Mouse (Mus musculus) lung, embryonic 16.5 days (tissue): ENCODE results near the gene Cxcl9. TPM values are rescaled to one million over a fixed set of nuclear protein-coding genes. Genes with fewer than 3 reads are reported as not detected.
A peak's percentile ranks its signal among the peaks of the same experiment; 100 is the strongest.

Experiments
- ATAC-seq: fragments of 200-750 bp; cut with Nextera tagmentation; 2 replicates; pipeline ENCODE4 v1.8.0; 2017; ENCODE audit warnings: low read depth, mild to moderate bottlenecking, moderate library complexity
- H3K27ac ChIP-seq: fragments of 300-500 bp; sonication (generic); 2 replicates; pipeline ENCODE4 v1.5.1; 2014; ENCODE audit warnings: mild to moderate bottlenecking, control low read depth, low read length
- H3K27me3 ChIP-seq: fragments of 300-500 bp; sonication (generic); 2 replicates; pipeline ENCODE4 v1.6.1; 2014; ENCODE audit warnings: low read depth, low read length, mixed read lengths; ENCODE audit not compliant: control insufficient read depth, insufficient read depth
- H3K36me3 ChIP-seq: fragments of 300-500 bp; sonication (generic); 2 replicates; pipeline ENCODE4 v1.6.1; 2014; ENCODE audit warnings: low read length; ENCODE audit not compliant: control insufficient read depth, insufficient read depth
- H3K4me1 ChIP-seq: fragments of 300-500 bp; sonication (generic); replicated peaks from 2 replicates; pipeline ENCODE4 v1.6.1; 2014; ENCODE audit warnings: low read length, mixed read lengths; ENCODE audit not compliant: control insufficient read depth, insufficient read depth
- H3K4me2 ChIP-seq: fragments of 300-500 bp; sonication (generic); 2 replicates; pipeline ENCODE4 v1.6.1; 2014; ENCODE audit warnings: low read depth, low read length, control low read depth
- H3K4me3 ChIP-seq: fragments of 300-500 bp; sonication (generic); 2 replicates; pipeline ENCODE4 v1.5.1; 2014; ENCODE audit warnings: mild to moderate bottlenecking, low read length, control low read depth
- H3K9ac ChIP-seq: fragments of 300-500 bp; sonication (generic); 2 replicates; pipeline ENCODE4 v1.6.1; 2014; ENCODE audit warnings: low read length, control low read depth
- H3K9me3 ChIP-seq: fragments of 300-500 bp; sonication (generic); 2 replicates; pipeline ENCODE4 v1.6.1; 2016; ENCODE audit warnings: low read length; ENCODE audit not compliant: control insufficient read depth
- WGBS: fragments of 180-500 bp; shearing (Covaris S2); extraction: QIAGEN DNeasy Blood & Tissue Kit; methylation state at CpG from one replicate; pipeline ENCODE4 v1.1.7; 2014; 5-methylcytosine and 5-hydroxymethylcytosine counted together
- polyA plus RNA-seq: library from polyadenylated mRNA; unstranded; fragments of >200 nt; fragmentation: Nextera tagmentation; extraction: Ambion mirVana; gene quantifications from 2 replicates; pipeline ENCODE4 v1.2.1, GENCODE M21; 2015

The Cxcl9 gene
- polyA plus RNA-seq, 1 experiment from 2014 or later, result not detected

DNA sequence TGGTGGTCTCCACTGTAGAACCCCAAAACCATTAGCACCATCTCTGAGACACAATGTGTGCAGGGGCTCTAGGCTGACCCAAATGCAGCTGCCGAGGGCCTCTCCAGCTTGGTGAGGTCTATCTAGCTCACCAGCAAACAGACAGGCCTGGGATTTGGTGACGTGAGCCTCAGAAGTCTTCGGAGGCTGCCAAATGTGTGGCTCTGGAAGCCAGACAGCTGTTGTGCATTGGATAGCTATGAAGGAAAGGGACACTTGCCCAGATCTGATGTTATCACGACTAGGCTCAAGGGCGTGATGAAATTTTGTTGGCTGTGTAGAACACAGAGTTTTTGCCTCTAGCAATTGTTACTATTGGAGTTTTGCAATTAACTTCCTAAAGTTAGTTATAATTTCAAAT lies 4.6 kb downstream of the Cxcl9 start:
- 38% methylated on average over 5 of the region's 5 CpGs for WGBS
- peak overlapping the region; percentile 79 for H3K27ac ChIP-seq

DNA sequence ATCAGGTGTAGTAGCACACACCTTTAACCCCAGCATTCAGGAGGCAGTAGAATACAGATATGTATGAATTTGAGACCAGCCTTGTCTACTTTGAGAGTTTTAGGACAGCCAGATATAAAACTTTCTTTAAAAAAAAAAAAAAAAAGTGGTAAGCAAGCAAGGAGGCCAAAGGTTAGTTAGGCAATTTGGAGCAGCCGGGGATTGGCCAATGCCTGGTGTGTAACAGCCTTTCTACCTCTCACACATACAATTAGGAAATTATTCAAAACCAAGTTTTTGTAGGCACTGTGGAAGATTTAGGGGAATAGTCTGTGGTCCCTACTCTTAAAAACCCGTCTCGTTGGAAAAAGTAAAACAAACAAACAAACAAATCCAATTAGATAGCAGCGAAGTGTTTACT lies 5.3 kb downstream of the Cxcl9 start:
- H3K27ac ChIP-seq, result peak overlapping the region; percentile 79
- no peak overlapping the region for H3K9ac ChIP-seq
- WGBS, result 59% methylated on average over 4 of the region's 4 CpGs
- peaks cover 11% of the 10 kb centered on the region for H3K4me1 ChIP-seq
- no peaks in the 10 kb centered on the region for H3K36me3 ChIP-seq
- H3K27me3 ChIP-seq, result no peaks in the 10 kb centered on the region
- H3K4me3 ChIP-seq, result no peak overlapping the region
- no peaks in the 10 kb centered on the region for H3K9me3 ChIP-seq
- H3K4me2 ChIP-seq, result no peak overlapping the region
- ATAC-seq, result peak; percentile 29; the same call in 1 of the 2 replicates

More for the DNA sequence above, 4.6 kb downstream of the Cxcl9 start:
- peak; percentile 95 for ATAC-seq
- Histone ChIP-seq H3K9me3 (no peaks in the 10 kb centered on the region), H3K9ac (no peak overlapping the region), H3K36me3 (no peaks in the 10 kb centered on the region), H3K27me3 (no peaks in the 10 kb centered on the region), H3K4me1 (peaks cover 11% of the 10 kb centered on the region), H3K4me2 (no peak overlapping the region), H3K4me3 (no peak overlapping the region)

DNA sequence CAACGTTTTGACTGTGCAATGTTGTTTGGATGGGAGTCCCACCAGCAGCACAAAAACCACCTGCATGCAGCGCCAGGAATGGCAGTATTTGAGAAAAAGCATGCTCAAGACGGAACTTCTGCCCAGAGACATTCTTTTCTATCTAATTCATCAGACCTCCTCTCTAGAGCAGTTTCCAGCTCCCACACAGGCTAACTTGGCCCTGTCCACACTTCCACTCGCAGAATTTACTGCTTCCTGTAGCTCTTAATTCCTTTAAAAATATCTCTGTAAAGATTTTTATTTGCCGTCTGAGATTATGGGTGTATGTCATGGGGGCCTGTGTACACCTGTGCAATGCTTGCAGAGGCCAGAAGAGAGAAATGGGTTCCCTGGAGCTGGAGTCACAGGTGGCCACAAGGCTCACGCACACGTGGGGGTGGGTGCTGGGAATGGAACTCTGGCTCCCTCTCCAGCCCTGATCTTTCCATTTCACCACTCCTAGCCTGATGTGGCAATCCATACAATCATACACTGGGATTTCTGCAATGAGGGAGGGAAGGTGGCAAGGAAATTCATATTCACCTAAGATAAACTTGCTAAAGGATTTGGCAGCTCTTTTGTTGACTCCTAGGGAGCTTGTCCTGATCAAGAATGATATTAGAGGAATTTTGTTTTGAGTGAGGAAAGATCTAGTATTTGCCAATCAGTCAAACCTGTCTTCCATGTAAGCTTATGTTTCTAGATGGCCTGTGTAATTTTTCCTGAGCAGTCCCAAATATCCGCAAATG lies 6.1 kb downstream of the Cxcl9 start:
- Histone ChIP-seq H3K4me1 (peaks cover 11% of the 10 kb centered on the region), H3K27me3 (no peaks in the 10 kb centered on the region), H3K27ac (no peak overlapping the region), H3K9me3 (no peaks in the 10 kb centered on the region), H3K4me3 (no peak overlapping the region), H3K9ac (no peak overlapping the region), H3K36me3 (no peaks in the 10 kb centered on the region), H3K4me2 (no peak overlapping the region)
- WGBS, result 52% methylated on average over 8 of the region's 8 CpGs
- ATAC-seq, result no peak

DNA sequence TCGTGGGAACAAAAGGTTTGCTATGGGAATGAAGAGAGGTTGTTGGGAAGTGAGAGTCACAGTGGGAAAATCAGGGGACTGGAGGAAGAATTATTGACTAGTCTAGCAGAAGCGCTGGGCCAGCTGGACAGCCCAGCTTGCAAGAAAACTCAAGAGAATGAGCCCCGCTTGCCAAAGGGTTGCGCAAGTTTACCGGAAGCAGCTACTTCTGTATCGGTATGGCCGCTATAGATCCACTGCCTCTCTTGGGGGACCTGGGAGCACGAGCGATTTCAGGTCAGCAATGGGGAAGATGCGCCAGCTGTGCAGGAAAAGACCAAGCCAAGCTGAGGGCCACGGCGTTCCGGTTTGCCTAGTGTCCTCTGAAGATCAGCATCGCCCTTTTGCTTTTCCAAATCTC lies 9.3 kb downstream of the Cxcl9 start:
- Histone ChIP-seq H3K9ac (no peak overlapping the region), H3K4me1 (peaks cover 4% of the 10 kb centered on the region; the same call in 1 of the 2 replicates), H3K4me2 (no peak overlapping the region), H3K27me3 (no peaks in the 10 kb centered on the region), H3K27ac (no peak overlapping the region), H3K9me3 (no peaks in the 10 kb centered on the region), H3K36me3 (no peaks in the 10 kb centered on the region), H3K4me3 (no peak overlapping the region)
- WGBS, result 84% methylated on average over 14 of the region's 14 CpGs
- no peak for ATAC-seq

DNA sequence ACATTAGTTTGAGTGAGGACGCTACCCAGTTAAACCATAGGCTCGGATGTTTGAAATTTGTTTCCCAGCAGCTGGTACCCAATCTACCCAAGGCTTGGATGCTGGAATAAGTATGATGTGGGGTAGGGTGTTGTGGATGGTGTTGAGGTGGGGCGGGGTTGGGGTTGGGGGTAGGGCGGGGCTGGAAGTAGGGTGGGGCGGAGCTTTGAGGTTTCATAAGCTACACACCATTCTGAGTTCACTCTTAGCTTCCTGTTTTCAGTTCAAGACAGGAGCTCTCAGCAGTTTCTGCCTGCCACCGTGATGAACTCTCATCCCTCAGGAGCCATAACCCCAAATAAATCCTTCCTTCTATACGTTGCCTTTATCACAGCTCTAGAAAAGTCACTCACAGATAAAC lies 9.8 kb downstream of the Cxcl9 start:
- H3K27ac ChIP-seq, result no peak overlapping the region
- H3K4me1 ChIP-seq, result 0 out of 2 replicates have a peak, but pooled peaks cover 4% of the 10 kb centered on the region
- no peak for ATAC-seq
- no peak overlapping the region for H3K4me2 ChIP-seq
- H3K36me3 ChIP-seq, result no peaks in the 10 kb centered on the region
- WGBS, result 68% methylated on average over 7 of the region's 7 CpGs
- H3K9ac ChIP-seq, result no peak overlapping the region
- H3K4me3 ChIP-seq, result no peak overlapping the region
- H3K27me3 ChIP-seq, result no peaks in the 10 kb centered on the region
- no peaks in the 10 kb centered on the region for H3K9me3 ChIP-seq

DNA sequence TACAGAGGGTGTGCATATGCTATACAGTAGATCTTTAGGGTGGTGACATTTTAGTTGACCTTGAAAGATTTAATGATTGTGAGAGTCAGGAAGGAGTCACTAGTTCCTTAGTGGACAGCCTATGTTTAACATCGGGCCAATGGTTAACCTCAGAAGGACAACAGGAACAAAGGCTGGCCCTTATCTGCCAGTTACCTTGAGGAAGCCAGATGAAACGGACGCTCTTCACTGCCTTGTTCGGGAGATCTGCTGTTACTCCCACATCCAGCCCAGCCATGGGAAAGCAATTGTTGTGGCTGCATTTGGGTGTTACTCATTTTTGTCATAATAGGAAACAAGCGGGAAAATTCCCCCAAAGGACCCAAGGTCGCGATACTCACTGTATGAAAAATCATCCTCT lies 14.1 kb downstream of the Cxcl9 start:
- 41% methylated on average over 7 of the region's 7 CpGs for WGBS
- no peak overlapping the region for H3K4me3 ChIP-seq
- H3K9me3 ChIP-seq, result no peaks in the 10 kb centered on the region
- H3K4me1 ChIP-seq, result peaks cover 8% of the 10 kb centered on the region; the same call in 1 of the 2 replicates
- no peaks in the 10 kb centered on the region for H3K27me3 ChIP-seq
- no peak overlapping the region for H3K4me2 ChIP-seq
- H3K36me3 ChIP-seq, result no peaks in the 10 kb centered on the region
- H3K9ac ChIP-seq, result no peak overlapping the region
- no peak overlapping the region for H3K27ac ChIP-seq
- ATAC-seq, result no peak

DNA sequence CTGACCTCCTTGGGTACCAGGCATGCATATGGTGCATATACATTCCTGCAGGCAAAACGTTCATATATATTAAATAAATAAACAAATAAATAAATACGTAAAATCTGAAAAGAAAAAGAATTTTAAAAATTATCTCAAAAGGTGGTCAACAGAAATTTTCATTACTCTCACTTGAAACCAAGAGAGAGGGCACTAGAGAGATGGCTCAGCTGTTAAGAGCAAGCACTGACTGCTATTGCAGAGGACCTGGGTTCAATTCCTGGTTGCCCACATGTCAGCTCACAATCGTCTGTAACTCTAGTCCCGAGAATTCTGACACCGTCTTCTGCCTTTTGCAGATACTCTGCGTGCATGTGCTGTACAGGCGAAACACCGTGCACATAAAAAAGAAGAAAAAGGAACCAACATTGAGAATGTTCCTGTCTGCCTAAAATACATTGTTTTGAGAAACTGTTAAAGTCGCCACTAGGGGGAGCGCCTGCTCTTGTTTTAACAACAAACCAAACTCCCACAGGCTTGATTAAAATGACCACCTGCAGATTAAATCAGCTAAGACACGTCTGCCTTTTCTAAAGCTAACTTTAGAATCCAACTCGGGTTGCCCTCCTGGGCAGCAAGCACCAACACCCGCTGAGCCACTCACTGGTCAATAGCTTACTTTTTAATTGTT lies 15.7 kb downstream of the Cxcl9 start:
- no peak overlapping the region for H3K4me3 ChIP-seq
- H3K27me3 ChIP-seq, result no peaks in the 10 kb centered on the region
- H3K27ac ChIP-seq, result no peak overlapping the region
- no peaks in the 10 kb centered on the region for H3K36me3 ChIP-seq
- peaks cover 9% of the 10 kb centered on the region; the same call in 1 of the 2 replicates for H3K4me1 ChIP-seq
- H3K9ac ChIP-seq, result no peak overlapping the region
- no peak for ATAC-seq
- H3K9me3 ChIP-seq, result no peaks in the 10 kb centered on the region
- 11% methylated on average over 13 of the region's 13 CpGs for WGBS
- no peak overlapping the region for H3K4me2 ChIP-seq

DNA sequence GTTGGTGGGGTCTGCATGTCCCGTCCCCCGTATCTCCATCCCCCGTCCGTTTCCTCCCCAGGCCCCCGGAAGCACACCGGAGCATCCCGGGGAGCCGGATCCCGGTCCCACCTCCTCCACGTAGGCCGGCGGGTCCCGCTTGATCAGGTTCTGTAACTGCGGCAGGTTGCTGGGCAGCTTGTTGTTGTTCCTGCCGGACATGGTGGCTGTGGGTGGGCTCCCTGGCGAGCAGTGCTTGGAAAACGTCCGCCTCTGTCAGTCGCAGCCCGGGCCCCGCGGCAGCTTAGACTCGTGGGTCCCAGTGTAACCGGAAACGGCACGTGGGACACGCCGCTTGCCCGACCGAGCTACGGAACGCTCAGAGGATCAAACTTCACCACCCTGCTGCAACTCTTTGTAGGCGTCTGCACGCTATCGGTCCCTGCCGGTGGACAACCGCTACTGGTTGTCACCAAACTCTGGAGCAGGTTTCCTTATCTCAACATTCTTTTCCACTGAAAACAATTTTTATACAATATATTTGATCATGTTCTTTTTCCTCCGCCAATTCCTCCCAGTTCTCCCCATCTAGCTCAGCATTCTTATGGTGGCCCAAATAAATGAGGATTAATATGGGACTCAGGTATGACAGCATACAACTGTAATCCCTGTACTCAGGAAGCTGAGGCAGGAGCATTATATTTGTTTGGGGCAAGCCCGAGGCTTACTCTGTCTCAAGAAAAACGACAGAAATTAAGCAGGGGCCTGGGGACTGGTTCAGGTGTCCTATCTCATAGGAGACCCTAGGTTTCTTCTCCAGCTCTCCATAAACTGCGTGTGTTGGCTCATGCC lies 18.0 kb downstream of the Cxcl9 start, which contains the start of gene Sdad1:
Sdad1 (minus strand) TSS at position 799 of the 831 bp plus-strand sequence.
- Histone ChIP-seq H3K9ac (peak within 1 kb of the TSS; percentile 85), H3K9me3 (no peaks in the 10 kb centered on the region), H3K4me2 (peak within 1 kb of the TSS; percentile 74), H3K36me3 (peaks cover 8% of the 10 kb centered on the region; the same call in 1 of the 2 replicates), H3K27me3 (no peaks in the 10 kb centered on the region), H3K4me1 (peaks cover 9% of the 10 kb centered on the region; the same call in 1 of the 2 replicates), H3K27ac (peak within 1 kb of the TSS; percentile 48), H3K4me3 (peak within 1 kb of the TSS; percentile 89)
- peak; percentile 95 for ATAC-seq
- 2% methylated on average over 41 of the region's 41 CpGs for WGBS

DNA sequence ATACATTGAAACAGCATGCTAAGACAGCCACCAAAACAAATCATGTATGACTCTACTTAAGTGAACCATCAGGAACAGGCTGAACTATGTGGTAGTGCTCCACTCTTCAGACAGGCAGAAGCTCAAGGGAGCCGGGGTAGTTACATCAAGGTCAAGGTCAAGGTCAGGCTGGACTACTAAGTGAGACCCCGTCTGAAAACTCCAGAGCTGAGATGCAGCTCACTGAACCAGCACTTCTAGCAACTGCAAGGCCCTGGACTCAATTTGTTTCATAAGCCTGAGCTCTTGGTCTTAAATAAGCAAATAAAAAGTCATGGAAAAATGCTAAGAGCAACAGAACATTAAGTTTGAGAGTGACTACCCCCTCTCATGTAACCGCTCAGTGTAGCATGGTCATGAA lies 23.6 kb downstream of the Cxcl9 start:
- 86% methylated on average over 3 of the region's 3 CpGs for WGBS
- no peak overlapping the region for H3K27ac ChIP-seq
- no peak overlapping the region for H3K4me2 ChIP-seq
- H3K9ac ChIP-seq, result no peak overlapping the region
- 0 out of 2 replicates have a peak, but pooled peaks cover 5% of the 10 kb centered on the region for H3K4me1 ChIP-seq
- H3K9me3 ChIP-seq, result no peaks in the 10 kb centered on the region
- peaks cover 27% of the 10 kb centered on the region for H3K36me3 ChIP-seq
- H3K27me3 ChIP-seq, result no peaks in the 10 kb centered on the region
- H3K4me3 ChIP-seq, result no peak overlapping the region
- no peak for ATAC-seq
